Mouse (Mus musculus) embryo, embryonic 11.5 days (tissue): ENCODE measurements around the gene Slc7a7.
"Not testable (repeated sequence)": the region's sequence is repeated elsewhere in the genome, so short reads cannot be mapped to it uniquely, and the experiment has no call there.

Experiments used
- DNase-seq: peaks from one replicate; pipeline ENCODE4 v3.0.0-alpha.2; 2012; ENCODE audit warnings: low read depth, low spot score

The Slc7a7 gene

GRCm38 (mm10) chr14:54377166-54377565 lies 40.4 kb downstream of the Slc7a7 start:
- no peak for DNase-seq

GRCm38 (mm10) chr14:54375916-54376315 lies 41.7 kb downstream of the Slc7a7 start:
- DNase-seq, result no peak

GRCm38 (mm10) chr14:54372923-54373322 lies 44.7 kb downstream of the Slc7a7 start:
- no peak for DNase-seq

GRCm38 (mm10) chr14:54371460-54371859 lies 46.1 kb downstream of the Slc7a7 start:
- no peak for DNase-seq

GRCm38 (mm10) chr14:54370595-54370994 lies 47.0 kb downstream of the Slc7a7 start:
- DNase-seq, result no peak

- DNase-seq, result no peak
Measured at GRCm38 (mm10) chr14:54369372-54369771, 48.2 kb downstream of the Slc7a7 start.

GRCm38 (mm10) chr14:54367429-54368060 lies 50.0 kb downstream of the Slc7a7 start:
- no peak for DNase-seq

- DNase-seq, result no peak
Measured at GRCm38 (mm10) chr14:54366581-54366980, 51.0 kb downstream of the Slc7a7 start.

GRCm38 (mm10) chr14:54365026-54365645 lies 52.4 kb downstream of the Slc7a7 start:
- DNase-seq, result no peak

- DNase-seq, result no peak
Measured at GRCm38 (mm10) chr14:54363156-54363555, 54.4 kb downstream of the Slc7a7 start.

GRCm38 (mm10) chr14:54360577-54361340 lies 56.8 kb downstream of the Slc7a7 start, which contains the start of gene Oxa1l:
Gene Oxa1l (plus strand): TSS chr14:54360834.
- DNase-seq, result peak; percentile 95

GRCm38 (mm10) chr14:54354406-54354805 lies 63.2 kb downstream of the Slc7a7 start:
- no peak for DNase-seq

- no peak for DNase-seq
Measured at GRCm38 (mm10) chr14:54352314-54352713, 65.3 kb downstream of the Slc7a7 start.

- not testable (repeated sequence) for DNase-seq
Measured at GRCm38 (mm10) chr14:54350773-54351541, 66.6 kb downstream of the Slc7a7 start.

- DNase-seq, result not testable (repeated sequence)
Measured at GRCm38 (mm10) chr14:54341807-54342206, 75.8 kb downstream of the Slc7a7 start.

GRCm38 (mm10) chr14:54340836-54341235 lies 76.7 kb downstream of the Slc7a7 start:
- no peak for DNase-seq

GRCm38 (mm10) chr14:54333452-54334189 lies 84.0 kb downstream of the Slc7a7 start:
- DNase-seq, result no peak

GRCm38 (mm10) chr14:54332176-54333074 lies 85.2 kb downstream of the Slc7a7 start:
- no peak for DNase-seq

- no peak for DNase-seq
Measured at GRCm38 (mm10) chr14:54331178-54331577, 86.4 kb downstream of the Slc7a7 start.

GRCm38 (mm10) chr14:54329201-54329600 lies 88.4 kb downstream of the Slc7a7 start:
- no peak for DNase-seq
